Mouse (Mus musculus): ENCODE data around the gene Slc6a16. TPM values are rescaled to one million over a fixed set of nuclear protein-coding genes. Genes with fewer than 3 reads are reported as not detected.

Slc6a16 gene
- polyA plus RNA-seq, 1 experiment from 2014 or later: 0.09 TPM

- ATAC-seq (no peak), DNase-seq (ENCODE audit: low spot score) (no peak)
- 67% methylated on average over 5 of the region's 5 CpGs for WGBS
Observed at GRCm38 (mm10) chr7:45213708-45214107, 27.2 kb upstream of the Slc6a16 start.

DNA sequence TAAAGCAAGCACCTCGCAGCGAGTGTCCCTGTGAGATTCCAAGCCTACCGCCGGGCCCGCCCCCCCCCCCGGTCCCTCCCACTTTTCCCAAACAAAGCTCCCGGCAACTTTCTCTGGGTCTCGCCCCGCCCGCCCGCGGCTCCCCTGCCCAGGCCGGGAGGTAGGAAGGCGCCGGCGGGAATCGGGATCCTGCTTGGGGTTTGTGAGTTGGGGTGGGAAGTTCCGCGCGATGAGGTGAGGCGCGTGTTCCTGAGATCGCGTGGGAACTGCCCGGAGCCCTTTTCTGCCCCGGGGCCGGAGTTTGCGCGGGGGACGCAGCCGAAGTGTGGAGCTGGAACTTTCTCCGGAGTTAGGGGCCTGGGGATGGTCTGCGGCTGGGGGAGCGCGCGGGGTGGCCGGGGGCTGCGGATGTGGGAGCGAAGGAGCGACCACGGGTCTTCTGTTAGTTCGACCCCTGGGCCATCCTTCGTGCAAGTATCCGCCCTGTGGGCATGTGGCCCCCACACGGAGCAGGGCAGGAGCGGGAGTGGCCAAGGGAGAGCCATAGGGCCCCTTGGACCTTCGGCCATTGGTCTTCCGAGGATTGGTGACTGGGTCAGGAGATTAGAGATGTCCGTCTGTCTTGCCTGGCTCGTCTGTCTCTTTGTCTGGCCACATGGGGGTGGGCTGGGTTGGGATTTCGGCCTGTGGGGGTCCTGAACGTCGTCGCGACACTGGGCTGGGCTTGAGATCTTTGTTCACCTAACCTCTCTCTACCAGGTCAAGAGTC is 25.0 kb upstream of the Slc6a16 start, which contains the start of gene Tead2:
Gene Tead2, plus strand, starts transcription at position 81 of the 769 bp plus-strand sequence.
- peak within 1 kb of the TSS; percentile 95 for H3K9ac ChIP-seq (ENCODE audit: low read length)
- DNase-seq (ENCODE audit: low spot score): peak; percentile 69
- peak within 1 kb of the TSS; percentile 65 for H3K4me3 ChIP-seq (ENCODE audit: low read depth, low read length)
- H3K4me2 ChIP-seq (ENCODE audit: low read length): peak within 1 kb of the TSS; percentile 84
- WGBS: under 1% methylated on average over 47 of the region's 55 CpGs
- peak within 1 kb of the TSS; percentile 90 for H3K27ac ChIP-seq (ENCODE audit: low read depth, low read length)
- H3K4me1 ChIP-seq (ENCODE audit: control insufficient read depth, insufficient read depth, low read length): peaks cover 16% of the 10 kb centered on the region
- peak; percentile 58 for ATAC-seq
- peaks cover 5% of the 10 kb centered on the region; the same call in 1 of the 2 replicates for H3K27me3 ChIP-seq (replicated peaks; ENCODE audit: control insufficient read depth, insufficient read depth, low read length)
- peaks cover 29% of the 10 kb centered on the region for H3K36me3 ChIP-seq (ENCODE audit: control insufficient read depth, insufficient read depth, low read length)
- no peaks in the 10 kb centered on the region for H3K9me3 ChIP-seq (replicated peaks; ENCODE audit: control insufficient read depth, low read length)

More at GRCm38 (mm10) chr7:45213708-45214107, 27.2 kb upstream of the Slc6a16 start:
- Histone ChIP-seq H3K9me3 (replicated peaks; ENCODE audit: control insufficient read depth, low read length) (no peaks in the 10 kb centered on the region), H3K27me3 (replicated peaks; ENCODE audit: control insufficient read depth, insufficient read depth, low read length) (peaks cover 14% of the 10 kb centered on the region; the same call in 1 of the 2 replicates), H3K9ac (ENCODE audit: low read length) (no peak overlapping the region), H3K27ac (ENCODE audit: low read depth, low read length) (no peak overlapping the region), H3K4me1 (ENCODE audit: control insufficient read depth, insufficient read depth, low read length) (peaks cover 16% of the 10 kb centered on the region), H3K4me2 (ENCODE audit: low read length) (no peak overlapping the region), H3K36me3 (ENCODE audit: control insufficient read depth, insufficient read depth, low read length) (peaks cover 7% of the 10 kb centered on the region; the same call in 1 of the 2 replicates), H3K4me3 (ENCODE audit: low read depth, low read length) (no peak overlapping the region)

DNA sequence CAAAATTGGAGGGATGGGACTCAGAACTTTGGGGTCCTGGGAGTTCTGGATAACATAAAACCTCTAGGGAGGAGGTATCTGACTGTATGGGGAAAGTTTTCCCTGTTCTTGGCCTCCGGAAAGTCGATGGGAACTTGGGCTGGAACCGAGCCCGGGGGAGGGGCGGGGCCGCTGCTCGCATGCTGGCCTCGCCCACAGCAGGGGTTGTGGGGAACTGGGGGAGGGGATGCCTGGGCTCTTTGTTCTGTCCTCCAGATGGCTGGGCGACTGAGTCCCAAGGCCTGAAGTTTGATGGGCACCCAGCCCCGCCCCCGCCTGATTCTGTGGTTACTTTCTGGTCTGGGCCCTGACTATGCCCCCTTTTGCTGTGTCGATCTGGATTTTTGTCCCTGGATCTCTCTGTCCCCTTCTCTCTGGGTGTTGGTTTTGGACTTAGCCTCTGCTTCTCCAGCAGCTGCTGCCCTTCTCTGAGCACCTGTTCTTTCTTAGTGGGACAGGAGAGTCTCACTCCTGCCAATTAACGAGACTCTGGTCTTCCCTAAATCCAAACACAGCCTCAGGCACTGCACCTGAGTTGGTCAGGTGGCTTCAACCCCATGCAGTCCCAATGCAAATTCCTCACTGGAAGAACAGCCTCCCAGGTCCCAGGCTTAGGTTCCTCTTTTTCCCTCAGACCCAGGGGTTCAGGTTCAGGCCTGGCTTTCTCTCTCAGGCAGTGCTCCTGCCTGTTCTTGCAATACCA is 24.3 kb upstream of the Slc6a16 start:
- Histone ChIP-seq H3K9ac (ENCODE audit: low read length) (peak overlapping the region; percentile 95), H3K4me3 (ENCODE audit: low read depth, low read length) (peak overlapping the region; percentile 65), H3K9me3 (replicated peaks; ENCODE audit: control insufficient read depth, low read length) (no peaks in the 10 kb centered on the region), H3K27me3 (replicated peaks; ENCODE audit: control insufficient read depth, insufficient read depth, low read length) (no peaks in the 10 kb centered on the region), H3K4me1 (ENCODE audit: control insufficient read depth, insufficient read depth, low read length) (peaks cover 16% of the 10 kb centered on the region), H3K27ac (ENCODE audit: low read depth, low read length) (peak overlapping the region; percentile 90), H3K36me3 (ENCODE audit: control insufficient read depth, insufficient read depth, low read length) (peaks cover 33% of the 10 kb centered on the region), H3K4me2 (ENCODE audit: low read length) (peak overlapping the region; percentile 84)
- peak; percentile 95 for DNase-seq (ENCODE audit: low spot score)
- peak; percentile 87 for ATAC-seq
- 1% methylated on average over 12 of the region's 13 CpGs for WGBS

DNA sequence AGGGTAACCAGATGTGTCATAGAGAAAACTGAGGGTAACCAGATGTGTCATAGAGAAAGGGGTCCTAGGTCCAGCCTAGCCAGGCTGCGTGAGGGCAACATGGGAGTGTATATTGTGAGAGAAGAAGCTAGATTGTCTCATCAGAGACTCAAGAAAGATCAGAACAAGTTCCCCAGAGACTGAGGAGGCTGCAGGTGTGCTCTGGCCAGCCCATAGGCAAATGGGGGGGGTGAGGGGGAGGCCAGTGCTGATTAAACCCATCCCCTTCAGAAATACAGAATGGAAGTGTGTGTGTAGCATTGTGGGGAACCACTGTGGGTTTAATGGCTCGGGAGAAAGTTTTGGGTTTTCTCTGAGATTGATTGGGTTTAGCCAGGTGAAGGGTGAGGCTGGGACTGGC is 19.2 kb upstream of the Slc6a16 start:
- DNase-seq (ENCODE audit: low spot score) (no peak), ATAC-seq (no peak)
- H3K9ac ChIP-seq (ENCODE audit: low read length): no peak overlapping the region
- no peak overlapping the region for H3K4me3 ChIP-seq (ENCODE audit: low read depth, low read length)
- WGBS: 85% methylated on average over 2 of the region's 2 CpGs
- H3K9me3 ChIP-seq (replicated peaks; ENCODE audit: control insufficient read depth, low read length): no peaks in the 10 kb centered on the region
- no peak overlapping the region for H3K4me2 ChIP-seq (ENCODE audit: low read length)
- no peak overlapping the region for H3K27ac ChIP-seq (ENCODE audit: low read depth, low read length)
- no peaks in the 10 kb centered on the region for H3K27me3 ChIP-seq (replicated peaks; ENCODE audit: control insufficient read depth, insufficient read depth, low read length)
- peaks cover 10% of the 10 kb centered on the region for H3K4me1 ChIP-seq (ENCODE audit: control insufficient read depth, insufficient read depth, low read length)
- H3K36me3 ChIP-seq (ENCODE audit: control insufficient read depth, insufficient read depth, low read length): peaks cover 78% of the 10 kb centered on the region

- no peak overlapping the region for H3K9ac ChIP-seq (ENCODE audit: low read length)
- DNase-seq (ENCODE audit: low spot score) (no peak), ATAC-seq (no peak)
- H3K4me2 ChIP-seq (ENCODE audit: low read length): no peak overlapping the region
- H3K27me3 ChIP-seq (replicated peaks; ENCODE audit: control insufficient read depth, insufficient read depth, low read length): no peaks in the 10 kb centered on the region
- no peaks in the 10 kb centered on the region for H3K9me3 ChIP-seq (replicated peaks; ENCODE audit: control insufficient read depth, low read length)
- 86% methylated on average over 7 of the region's 7 CpGs for WGBS
- no peak overlapping the region for H3K27ac ChIP-seq (ENCODE audit: low read depth, low read length)
- no peak overlapping the region for H3K4me3 ChIP-seq (ENCODE audit: low read depth, low read length)
- H3K36me3 ChIP-seq (ENCODE audit: control insufficient read depth, insufficient read depth, low read length): peaks cover 88% of the 10 kb centered on the region
- H3K4me1 ChIP-seq (ENCODE audit: control insufficient read depth, insufficient read depth, low read length): no peaks in the 10 kb centered on the region
Observed at GRCm38 (mm10) chr7:45224826-45225225, 16.1 kb upstream of the Slc6a16 start.

DNA sequence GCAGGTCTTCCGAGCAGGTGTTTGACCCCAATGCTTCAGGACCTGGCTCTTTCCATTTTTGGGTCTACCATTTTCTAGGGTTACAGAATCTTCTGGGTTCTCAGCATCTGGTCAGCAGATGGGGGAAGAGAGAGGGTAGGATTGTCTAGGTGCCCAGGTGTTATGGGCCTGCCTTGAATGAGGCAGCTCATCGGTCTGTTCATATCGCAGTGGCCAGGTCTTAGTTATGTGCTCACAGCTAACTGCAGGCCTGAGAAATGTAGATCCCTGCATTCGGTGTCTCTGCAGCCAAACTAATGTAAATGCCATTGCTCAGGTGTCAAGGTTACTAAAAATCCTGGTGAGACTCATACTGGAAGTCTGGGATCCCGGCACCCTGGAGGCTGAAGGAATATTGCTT is 14.5 kb upstream of the Slc6a16 start:
- H3K36me3 ChIP-seq (ENCODE audit: control insufficient read depth, insufficient read depth, low read length): peaks cover 82% of the 10 kb centered on the region
- 98% methylated on average over 5 of the region's 5 CpGs for WGBS
- no peak for ATAC-seq
- H3K4me3 ChIP-seq (ENCODE audit: low read depth, low read length): no peak overlapping the region
- H3K4me2 ChIP-seq (ENCODE audit: low read length): no peak overlapping the region
- H3K9me3 ChIP-seq (replicated peaks; ENCODE audit: control insufficient read depth, low read length): no peaks in the 10 kb centered on the region
- no peak overlapping the region for H3K27ac ChIP-seq (ENCODE audit: low read depth, low read length)
- no peak overlapping the region for H3K9ac ChIP-seq (ENCODE audit: low read length)
- no peak for DNase-seq (ENCODE audit: low spot score)
- H3K27me3 ChIP-seq (replicated peaks; ENCODE audit: control insufficient read depth, insufficient read depth, low read length): no peaks in the 10 kb centered on the region
- H3K4me1 ChIP-seq (ENCODE audit: control insufficient read depth, insufficient read depth, low read length): no peaks in the 10 kb centered on the region

- Histone ChIP-seq H3K4me2 (ENCODE audit: low read length) (no peak overlapping the region), H3K9ac (ENCODE audit: low read length) (no peak overlapping the region), H3K4me1 (ENCODE audit: control insufficient read depth, insufficient read depth, low read length) (no peaks in the 10 kb centered on the region), H3K36me3 (ENCODE audit: control insufficient read depth, insufficient read depth, low read length) (peaks cover 80% of the 10 kb centered on the region), H3K27me3 (replicated peaks; ENCODE audit: control insufficient read depth, insufficient read depth, low read length) (no peaks in the 10 kb centered on the region), H3K4me3 (ENCODE audit: low read depth, low read length) (no peak overlapping the region), H3K27ac (ENCODE audit: low read depth, low read length) (no peak overlapping the region), H3K9me3 (replicated peaks; ENCODE audit: control insufficient read depth, low read length) (no peaks in the 10 kb centered on the region)
- WGBS: 96% methylated on average over 18 of the region's 18 CpGs
- DNase-seq (ENCODE audit: low spot score) (no peak), ATAC-seq (no peak)
Observed at GRCm38 (mm10) chr7:45228548-45228947, 12.3 kb upstream of the Slc6a16 start.

DNA sequence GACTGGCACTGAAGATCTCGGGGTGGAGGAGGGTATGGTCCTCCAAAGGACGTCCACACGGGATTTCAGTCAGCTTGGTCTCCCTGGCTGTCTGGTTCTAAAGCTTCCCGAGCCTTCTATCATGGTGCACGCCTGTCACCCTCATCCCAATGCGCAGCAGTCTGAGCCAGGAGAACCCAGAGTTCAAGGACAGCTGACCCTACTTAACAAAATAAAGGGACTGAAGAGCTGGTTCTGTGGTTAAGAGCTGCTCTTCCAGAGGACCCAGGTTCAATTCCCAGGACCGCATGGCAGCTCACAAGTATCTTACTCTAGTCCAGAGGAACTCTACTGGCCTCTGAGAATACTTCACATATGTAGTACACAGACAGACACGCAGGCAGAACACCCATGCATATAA is 11.8 kb upstream of the Slc6a16 start:
- H3K9me3 ChIP-seq (replicated peaks; ENCODE audit: control insufficient read depth, low read length): no peaks in the 10 kb centered on the region
- H3K4me2 ChIP-seq (ENCODE audit: low read length): no peak overlapping the region
- no peak overlapping the region for H3K4me3 ChIP-seq (ENCODE audit: low read depth, low read length)
- ATAC-seq (no peak), DNase-seq (ENCODE audit: low spot score) (no peak)
- H3K27me3 ChIP-seq (replicated peaks; ENCODE audit: control insufficient read depth, insufficient read depth, low read length): no peaks in the 10 kb centered on the region
- H3K4me1 ChIP-seq (ENCODE audit: control insufficient read depth, insufficient read depth, low read length): peaks cover 4% of the 10 kb centered on the region
- no peak overlapping the region for H3K27ac ChIP-seq (ENCODE audit: low read depth, low read length)
- peaks cover 79% of the 10 kb centered on the region for H3K36me3 ChIP-seq (ENCODE audit: control insufficient read depth, insufficient read depth, low read length)
- 96% methylated on average over 8 of the region's 8 CpGs for WGBS
- no peak overlapping the region for H3K9ac ChIP-seq (ENCODE audit: low read length)
